Mouse (Mus musculus) ES-Bruce4 (cell line): ENCODE measurements at regions not wholly inside any gene's neighbourhood (a gene's known extent, or its start where the extent isn't known, plus 50 kb on each side); places are given as distances from the start of the nearest gene placed in this dataset.

Experiments used
- H3K27ac ChIP-seq: 2 replicates; pipeline ENCODE4 v1.5.1; 2012; ENCODE audit warnings: low read length, inconsistent platforms; ENCODE audit not compliant: insufficient read depth
- H3K27me3 ChIP-seq: 2 replicates; pipeline ENCODE4 v1.6.1; 2012; ENCODE audit warnings: mild to moderate bottlenecking, low read length, inconsistent platforms; ENCODE audit not compliant: control insufficient read depth, poor library complexity, insufficient read depth, severe bottlenecking
- H3K36me3 ChIP-seq: 2 replicates; pipeline ENCODE4 v1.6.1; 2012; ENCODE audit warnings: inconsistent platforms, mild to moderate bottlenecking, low read length, moderate library complexity; ENCODE audit not compliant: control insufficient read depth, poor library complexity, insufficient read depth, severe bottlenecking
- H3K4me1 ChIP-seq: one replicate; pipeline ENCODE4 v1.8.1; 2011; ENCODE audit warnings: low read length; ENCODE audit not compliant: control insufficient read depth, insufficient read depth
- H3K4me3 ChIP-seq: 2 replicates; pipeline ENCODE4 v1.5.1; 2011; ENCODE audit warnings: low read depth, mild to moderate bottlenecking, low read length
- H3K9ac ChIP-seq: 2 replicates; pipeline ENCODE4 v1.6.1; 2012; ENCODE audit warnings: low read depth, mild to moderate bottlenecking, inconsistent platforms; ENCODE audit not compliant: poor library complexity, severe bottlenecking
- H3K9me3 ChIP-seq: replicated peaks from 2 replicates; pipeline ENCODE4 v1.6.1; 2012; ENCODE audit warnings: mild to moderate bottlenecking, low read length, inconsistent platforms; ENCODE audit not compliant: control insufficient read depth, poor library complexity, insufficient read depth, severe bottlenecking
- CTCF ChIP-seq: IDR thresholded peaks from one replicate; pipeline ENCODE4 v1.8.1; 2011; ENCODE audit warnings: low read depth, low read length
- EP300 ChIP-seq: IDR thresholded peaks from 2 replicates; pipeline ENCODE4 v1.6.1; 2011; ENCODE audit warnings: low read depth, low read length; ENCODE audit not compliant: insufficient read depth
- POLR2A ChIP-seq: IDR thresholded peaks from one replicate; pipeline ENCODE4 v1.8.1; 2011; ENCODE audit warnings: low read length; ENCODE audit not compliant: insufficient read depth

DNA sequence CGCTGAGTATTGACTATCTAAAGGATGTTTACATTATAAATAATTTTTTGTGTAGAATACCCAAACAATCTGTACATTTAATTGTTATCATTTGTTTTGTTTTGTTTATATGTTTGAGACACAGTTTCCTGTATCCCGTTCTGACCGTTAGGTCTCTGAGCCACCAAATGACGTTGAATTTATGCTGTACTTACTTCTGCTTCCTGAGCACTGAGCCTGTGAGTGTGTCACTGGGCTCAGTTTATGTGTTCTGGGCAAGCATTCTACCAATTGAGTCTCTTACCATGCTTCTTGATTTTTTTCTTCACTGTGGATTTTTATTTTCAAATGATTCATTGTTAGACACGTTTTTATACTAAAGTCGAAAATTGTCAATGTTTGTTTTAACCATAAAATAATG lies 74.2 kb downstream of the Mbl2 start:
- TF ChIP-seq CTCF, result no peak
- Histone ChIP-seq H3K27ac (no peak overlapping the region), H3K36me3 (no peaks in the 10 kb centered on the region), H3K27me3 (no peaks in the 10 kb centered on the region), H3K4me1 (no peaks in the 10 kb centered on the region), H3K4me3 (no peak overlapping the region), H3K9ac (no peak overlapping the region), H3K9me3 (no peaks in the 10 kb centered on the region)

GRCm38 (mm10) chr19:30317314-30317713 lies 84.6 kb downstream of the Mbl2 start:
- Histone ChIP-seq H3K9me3 (no peaks in the 10 kb centered on the region), H3K4me3 (no peak overlapping the region), H3K9ac (no peak overlapping the region), H3K27ac (no peak overlapping the region), H3K27me3 (no peaks in the 10 kb centered on the region), H3K4me1 (no peaks in the 10 kb centered on the region), H3K36me3 (no peaks in the 10 kb centered on the region)
- TF ChIP-seq EP300 (no peak), POLR2A (no peak), CTCF (no peak)

GRCm38 (mm10) chr19:30327693-30328092 lies 95.0 kb downstream of the Mbl2 start:
- Histone ChIP-seq H3K9me3 (no peaks in the 10 kb centered on the region), H3K4me1 (no peaks in the 10 kb centered on the region), H3K4me3 (no peak overlapping the region), H3K27me3 (no peaks in the 10 kb centered on the region), H3K36me3 (no peaks in the 10 kb centered on the region), H3K27ac (no peak overlapping the region), H3K9ac (no peak overlapping the region)
- TF ChIP-seq POLR2A, result no peak
- no peak for TF ChIP-seq CTCF
- TF ChIP-seq EP300, result no peak

GRCm38 (mm10) chr19:30328886-30329285 lies 96.1 kb downstream of the Mbl2 start:
- Histone ChIP-seq H3K4me3 (no peak overlapping the region), H3K9ac (no peak overlapping the region), H3K36me3 (no peaks in the 10 kb centered on the region), H3K27ac (no peak overlapping the region), H3K4me1 (no peaks in the 10 kb centered on the region), H3K9me3 (no peaks in the 10 kb centered on the region), H3K27me3 (no peaks in the 10 kb centered on the region)
- TF ChIP-seq CTCF (no peak), EP300 (no peak), POLR2A (no peak)

GRCm38 (mm10) chr19:30330792-30331191 lies 98.0 kb downstream of the Mbl2 start:
- H3K27me3 ChIP-seq, result no peaks in the 10 kb centered on the region
- no peaks in the 10 kb centered on the region for H3K4me1 ChIP-seq
- no peak overlapping the region for H3K9ac ChIP-seq
- no peak for TF ChIP-seq EP300
- no peak for TF ChIP-seq CTCF
- no peak for TF ChIP-seq POLR2A
- no peaks in the 10 kb centered on the region for H3K36me3 ChIP-seq
- H3K9me3 ChIP-seq, result no peaks in the 10 kb centered on the region
- H3K4me3 ChIP-seq, result no peak overlapping the region
- no peak overlapping the region for H3K27ac ChIP-seq

- Histone ChIP-seq H3K27ac (no peak overlapping the region), H3K4me1 (no peaks in the 10 kb centered on the region), H3K36me3 (no peaks in the 10 kb centered on the region), H3K27me3 (no peaks in the 10 kb centered on the region), H3K9me3 (no peaks in the 10 kb centered on the region), H3K4me3 (no peak overlapping the region), H3K9ac (no peak overlapping the region)
- no peak for TF ChIP-seq EP300
Measured at GRCm38 (mm10) chr19:30331850-30332249, 99.1 kb downstream of the Mbl2 start.

DNA sequence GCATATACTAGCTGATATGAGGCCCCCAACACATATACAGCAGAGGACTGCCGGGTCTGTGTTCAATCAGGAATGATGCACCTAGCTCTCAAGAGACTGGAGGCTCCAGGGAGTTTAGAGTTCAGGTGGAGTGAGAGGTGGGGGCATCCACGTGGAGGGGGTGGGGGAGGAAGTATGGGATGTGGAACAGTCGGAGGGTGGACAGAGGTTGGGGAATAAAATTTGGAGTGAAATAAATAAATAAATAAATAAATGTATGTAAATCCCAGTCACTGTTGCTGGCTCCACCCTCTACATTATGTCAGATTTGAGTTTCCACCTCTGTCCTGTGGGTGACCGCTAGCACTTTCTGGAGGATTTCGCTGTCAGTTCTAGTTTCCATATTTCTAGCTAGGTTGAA lies 111.7 kb downstream of the Mbl2 start:
- Histone ChIP-seq H3K27me3 (no peaks in the 10 kb centered on the region), H3K36me3 (no peaks in the 10 kb centered on the region), H3K9ac (no peak overlapping the region), H3K4me1 (no peaks in the 10 kb centered on the region), H3K9me3 (no peaks in the 10 kb centered on the region), H3K27ac (no peak overlapping the region), H3K4me3 (no peak overlapping the region)
- TF ChIP-seq POLR2A (no peak), EP300 (no peak), CTCF (no peak)
